Mouse (Mus musculus) forebrain, postnatal 0 days (tissue): ENCODE measurements around the gene Hoxb6. TPM values are rescaled to one million over a fixed set of nuclear protein-coding genes. Genes with fewer than 3 reads are reported as not detected.

Experiments used
- ATAC-seq: fragments of 200-750 bp; cut with Nextera tagmentation; 2 replicates; pipeline ENCODE4 v1.8.0; 2017; ENCODE audit warnings: mild to moderate bottlenecking, moderate library complexity
- DNase-seq: peaks from one replicate; pipeline ENCODE4 v3.0.0-alpha.2; 2015
- H3K27ac ChIP-seq: fragments of 300-500 bp; sonication (generic); 2 replicates; pipeline ENCODE4 v1.5.1; 2014; ENCODE audit warnings: low read depth, mild to moderate bottlenecking, antibody characterized with exemption, low read length, moderate library complexity, mixed read lengths
- H3K27me3 ChIP-seq: fragments of 300-500 bp; sonication (generic); 2 replicates; pipeline ENCODE4 v1.6.1; 2014; ENCODE audit warnings: mild to moderate bottlenecking, low read length, mixed read lengths; ENCODE audit not compliant: insufficient read depth
- H3K36me3 ChIP-seq: fragments of 300-500 bp; sonication (generic); 2 replicates; pipeline ENCODE4 v1.6.1; 2014; ENCODE audit warnings: mild to moderate bottlenecking, moderate library complexity; ENCODE audit not compliant: insufficient read depth
- H3K4me1 ChIP-seq: fragments of 300-500 bp; sonication (generic); 2 replicates; pipeline ENCODE4 v1.6.1; 2014; ENCODE audit warnings: antibody characterized with exemption; ENCODE audit not compliant: insufficient read depth
- H3K4me2 ChIP-seq: fragments of 300-500 bp; sonication (generic); 2 replicates; pipeline ENCODE4 v1.6.1; 2014; ENCODE audit warnings: low read depth, mild to moderate bottlenecking, moderate library complexity
- H3K4me3 ChIP-seq: fragments of 300-500 bp; sonication (generic); 2 replicates; pipeline ENCODE4 v1.5.1; 2014; ENCODE audit warnings: low read depth, low read length, mixed read lengths
- H3K9ac ChIP-seq: fragments of 300-500 bp; sonication (generic); 2 replicates; pipeline ENCODE4 v1.6.1; 2014; ENCODE audit warnings: mild to moderate bottlenecking
- H3K9me3 ChIP-seq: fragments of 300-500 bp; sonication (generic); 2 replicates; pipeline ENCODE4 v1.6.1; 2016; ENCODE audit warnings: low read length
- CTCF ChIP-seq: sonication (generic); IDR thresholded peaks from 2 replicates; pipeline ENCODE4 v1.5.1; 2016; ENCODE audit warnings: antibody characterized with exemption, control low read depth, low read depth
- WGBS: fragments of 180-500 bp; shearing (Covaris S2); extraction: QIAGEN DNeasy Blood & Tissue Kit; methylation state at CpG from one replicate; pipeline ENCODE4 v1.1.7; 2014; 5-methylcytosine and 5-hydroxymethylcytosine counted together
- polyA plus RNA-seq: library from polyadenylated mRNA; unstranded; fragments of >200 nt; fragmentation: Nextera tagmentation; extraction: Ambion mirVana; gene quantifications from 2 replicates; pipeline ENCODE4 v1.2.1, GENCODE M21; 2015
- total RNA-seq: library from RNA; depleted of rRNA; stranded (reverse); fragments of >200 nt; gene quantifications from 2 replicates; pipeline ENCODE4 v1.2.3, GENCODE M21; 2014

The Hoxb6 gene
- total and polyA plus RNA-seq, 2 experiments from 2014 or later, result not detected

DNA sequence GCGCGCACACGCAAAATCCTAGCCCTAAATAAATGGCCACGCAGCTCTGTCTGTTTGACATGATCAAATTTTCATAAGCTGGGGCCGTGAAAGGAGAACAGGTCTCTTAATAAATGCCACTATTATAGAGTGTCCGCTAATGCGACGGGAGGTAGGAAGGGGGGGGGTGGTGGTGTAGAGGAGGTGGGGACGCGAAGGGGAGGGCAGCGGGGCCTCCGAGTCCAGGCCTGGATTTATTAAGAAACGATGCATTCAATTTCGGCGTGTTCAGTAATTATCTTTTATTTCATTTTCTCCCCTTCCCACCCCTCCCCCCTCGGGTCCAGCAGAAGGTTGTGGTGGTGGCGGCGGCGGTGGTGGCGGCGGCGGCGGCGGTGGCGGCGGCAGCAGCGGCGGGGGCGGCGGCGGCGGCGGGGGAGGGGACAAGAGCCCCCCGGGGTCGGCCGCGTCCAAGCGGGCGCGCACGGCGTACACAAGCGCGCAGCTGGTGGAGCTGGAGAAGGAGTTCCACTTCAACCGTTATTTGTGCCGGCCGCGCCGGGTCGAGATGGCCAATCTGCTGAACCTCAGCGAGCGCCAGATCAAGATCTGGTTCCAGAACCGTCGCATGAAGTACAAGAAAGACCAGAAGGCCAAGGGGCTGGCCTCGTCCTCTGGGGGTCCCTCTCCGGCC lies 53.1 kb downstream of the Hoxb6 start:
- no peak for TF ChIP-seq CTCF
- Histone ChIP-seq H3K36me3 (no peaks in the 10 kb centered on the region), H3K27ac (no peak overlapping the region), H3K27me3 (peaks cover 91% of the 10 kb centered on the region), H3K9me3 (no peaks in the 10 kb centered on the region), H3K4me3 (no peak overlapping the region), H3K4me2 (no peak overlapping the region), H3K4me1 (no peaks in the 10 kb centered on the region), H3K9ac (no peak overlapping the region)
- ATAC-seq (no peak), DNase-seq (no peak)
- WGBS, result under 1% methylated on average over 39 of the region's 56 CpGs

DNA sequence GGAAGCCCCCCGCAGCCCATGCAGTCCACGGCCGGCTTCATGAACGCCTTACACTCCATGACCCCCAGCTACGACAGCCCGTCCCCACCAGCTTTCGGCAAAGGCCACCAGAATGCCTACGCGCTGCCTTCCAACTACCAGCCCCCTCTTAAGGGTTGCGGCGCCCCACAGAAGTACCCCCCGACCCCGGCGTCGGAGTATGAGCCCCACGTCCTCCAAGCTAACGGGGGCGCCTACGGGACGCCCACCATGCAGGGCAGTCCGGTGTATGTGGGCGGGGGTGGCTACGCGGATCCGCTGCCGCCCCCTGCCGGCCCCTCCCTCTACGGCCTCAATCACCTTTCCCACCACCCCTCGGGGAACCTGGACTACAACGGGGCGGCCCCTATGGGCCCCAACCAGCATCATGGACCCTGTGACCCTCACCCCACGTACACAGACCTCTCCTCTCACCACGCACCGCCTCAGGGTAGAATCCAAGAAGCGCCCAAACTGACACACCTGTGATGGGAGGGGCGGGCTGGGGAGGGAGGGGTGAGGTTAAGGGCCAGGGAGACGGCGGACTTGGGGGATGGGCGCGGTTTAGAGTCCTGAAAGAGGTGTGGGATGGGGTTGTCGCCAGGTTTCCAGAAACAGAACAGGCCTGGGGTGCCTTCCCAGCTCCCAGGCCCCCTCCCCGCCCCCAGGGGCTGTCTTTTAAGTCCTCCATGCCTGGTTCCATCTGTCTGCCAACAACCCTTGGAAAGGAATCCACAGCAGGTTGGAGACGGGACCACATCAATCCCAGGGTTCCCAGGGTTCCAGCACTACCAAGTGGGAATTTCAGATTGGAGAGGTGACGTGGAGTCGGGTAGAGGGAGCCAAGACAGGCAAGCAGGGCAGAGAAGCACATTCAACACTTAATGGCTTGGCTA lies 53.9 kb downstream of the Hoxb6 start:
- Histone ChIP-seq H3K36me3 (no peaks in the 10 kb centered on the region), H3K9me3 (no peaks in the 10 kb centered on the region), H3K4me3 (no peak overlapping the region), H3K27me3 (peaks cover 94% of the 10 kb centered on the region), H3K4me1 (no peaks in the 10 kb centered on the region), H3K4me2 (no peak overlapping the region), H3K9ac (no peak overlapping the region), H3K27ac (no peak overlapping the region)
- ATAC-seq, result no peak
- no peak for TF ChIP-seq CTCF
- 3% methylated on average over 44 of the region's 45 CpGs for WGBS
- no peak for DNase-seq

DNA sequence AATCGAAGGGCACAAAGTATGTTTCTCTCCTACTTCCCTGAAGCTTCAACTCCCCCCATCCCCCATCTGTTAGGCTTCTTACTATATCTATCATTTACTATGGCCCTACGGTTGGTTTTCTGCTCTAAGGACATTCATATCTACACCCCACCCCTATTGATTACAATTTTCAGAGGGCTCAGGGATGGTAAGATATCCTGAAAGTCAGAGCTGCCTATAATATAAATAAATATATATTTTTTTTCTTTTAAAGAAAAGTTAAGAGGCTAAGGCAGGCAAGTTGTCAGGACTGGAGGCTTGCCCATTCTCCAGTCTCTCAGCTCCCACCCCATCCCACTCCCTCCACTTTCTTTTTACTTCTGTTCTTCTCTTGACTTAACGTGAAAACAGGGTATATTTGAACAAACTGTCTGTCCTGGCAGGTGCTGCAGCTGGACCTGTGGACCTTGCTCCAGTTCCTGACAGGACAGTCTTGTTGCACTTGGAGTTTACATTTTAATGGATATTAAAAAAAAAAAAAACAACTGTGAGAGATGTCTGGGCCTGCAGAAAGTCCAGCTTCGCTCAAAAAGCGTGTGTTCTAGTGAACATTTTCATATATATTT lies 54.7 kb downstream of the Hoxb6 start:
- Histone ChIP-seq H3K27ac (no peak overlapping the region), H3K9ac (no peak overlapping the region), H3K27me3 (peaks cover 95% of the 10 kb centered on the region), H3K4me2 (no peak overlapping the region), H3K36me3 (no peaks in the 10 kb centered on the region), H3K4me1 (no peaks in the 10 kb centered on the region), H3K9me3 (no peaks in the 10 kb centered on the region), H3K4me3 (no peak overlapping the region)
- ATAC-seq (no peak), DNase-seq (no peak)
- 9% methylated on average over 5 of the region's 5 CpGs for WGBS
- TF ChIP-seq CTCF, result no peak

DNA sequence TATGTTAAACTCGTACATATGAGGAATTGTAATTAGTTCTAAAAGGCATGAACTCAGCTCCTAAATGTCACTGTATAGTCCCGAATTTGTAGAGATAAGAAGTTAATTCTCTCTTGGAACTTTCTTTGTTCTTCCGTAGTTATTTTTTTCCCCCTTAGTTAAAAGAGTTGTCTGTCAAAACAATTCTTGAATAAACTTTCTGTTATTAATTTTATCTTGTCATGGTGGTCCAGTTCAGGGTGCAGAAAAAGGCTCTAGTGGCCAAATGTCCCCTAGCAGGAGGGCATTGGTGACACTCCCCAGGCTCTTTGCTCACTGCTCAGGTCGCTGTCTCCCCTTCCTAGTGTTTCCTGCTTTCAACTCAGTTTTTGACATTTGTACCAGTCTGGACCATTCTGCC lies 55.4 kb downstream of the Hoxb6 start:
- Histone ChIP-seq H3K9ac (no peak overlapping the region), H3K4me1 (no peaks in the 10 kb centered on the region), H3K9me3 (no peaks in the 10 kb centered on the region), H3K36me3 (no peaks in the 10 kb centered on the region), H3K4me2 (no peak overlapping the region), H3K27ac (no peak overlapping the region), H3K4me3 (no peak overlapping the region), H3K27me3 (peaks cover 95% of the 10 kb centered on the region)
- no peak for TF ChIP-seq CTCF
- 6% methylated on average over 4 of the region's 4 CpGs for WGBS
- DNase-seq, result no peak
- ATAC-seq, result no peak

DNA sequence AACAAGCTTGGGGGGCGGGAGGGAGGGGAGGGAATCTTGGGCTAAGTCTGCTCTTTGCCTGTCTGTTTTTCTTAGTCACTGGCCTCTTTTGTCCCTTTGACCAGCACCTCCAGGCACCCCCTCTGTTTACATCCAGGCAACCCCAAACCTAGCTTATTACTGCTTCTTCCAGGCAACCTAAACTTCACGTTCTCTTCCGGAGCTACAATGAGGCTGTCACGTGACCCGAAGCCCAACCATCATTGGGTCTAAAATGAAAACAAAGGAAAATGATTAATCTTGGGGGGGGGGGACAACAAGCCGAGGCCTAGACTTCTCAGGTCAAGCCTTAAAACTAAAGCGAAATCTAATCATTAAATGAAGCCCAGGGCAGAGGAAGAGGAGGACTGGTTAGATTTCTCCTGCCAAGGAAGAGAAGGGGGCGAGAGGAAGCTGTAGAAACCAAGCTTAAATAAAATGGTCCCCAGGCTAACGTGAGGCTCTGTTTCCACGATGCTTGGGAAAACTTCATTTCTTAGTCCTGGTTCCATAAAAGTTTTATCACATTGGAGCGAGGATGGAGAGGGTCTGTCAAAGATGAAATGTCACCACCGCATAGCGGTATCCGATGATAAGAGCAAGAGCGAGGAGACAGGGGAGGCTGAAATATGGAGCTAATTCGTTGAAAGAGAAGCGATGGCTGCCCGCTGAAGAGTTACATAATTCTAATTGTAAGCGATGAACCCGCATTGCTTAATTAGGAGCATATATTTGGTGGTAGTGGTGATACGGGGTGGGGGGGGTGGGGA lies 56.1 kb downstream of the Hoxb6 start:
- TF ChIP-seq CTCF, result no peak
- no peak overlapping the region for H3K4me2 ChIP-seq
- no peak overlapping the region for H3K9ac ChIP-seq
- H3K4me3 ChIP-seq, result no peak overlapping the region
- H3K27ac ChIP-seq, result no peak overlapping the region
- H3K9me3 ChIP-seq, result no peaks in the 10 kb centered on the region
- DNase-seq (no peak), ATAC-seq (no peak)
- H3K4me1 ChIP-seq, result no peaks in the 10 kb centered on the region
- 2% methylated on average over 21 of the region's 21 CpGs for WGBS
- H3K36me3 ChIP-seq, result no peaks in the 10 kb centered on the region
- H3K27me3 ChIP-seq, result peaks cover 97% of the 10 kb centered on the region

DNA sequence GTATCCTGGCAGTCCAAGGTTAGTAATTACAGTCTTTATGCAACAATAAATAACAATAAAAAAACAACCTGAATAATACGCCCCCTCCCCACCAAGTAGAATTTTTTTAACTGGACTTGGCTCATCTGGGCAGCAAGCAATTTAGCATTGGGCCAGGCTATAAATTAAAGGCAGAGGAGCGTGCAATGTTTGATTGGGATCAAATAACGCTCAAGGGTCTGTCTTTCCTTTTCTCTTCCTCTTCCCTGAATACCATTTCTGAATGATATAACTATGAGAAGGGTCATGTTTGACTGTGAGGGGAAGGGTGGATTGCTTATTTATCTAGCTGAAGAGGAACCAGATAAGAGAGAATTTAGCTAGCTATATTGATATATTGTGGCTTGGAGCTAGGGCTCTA lies 56.7 kb downstream of the Hoxb6 start:
- no peak for TF ChIP-seq CTCF
- Histone ChIP-seq H3K27ac (no peak overlapping the region), H3K9ac (no peak overlapping the region), H3K36me3 (no peaks in the 10 kb centered on the region), H3K4me1 (no peaks in the 10 kb centered on the region), H3K27me3 (peaks cover 95% of the 10 kb centered on the region), H3K4me3 (no peak overlapping the region), H3K4me2 (no peak overlapping the region), H3K9me3 (no peaks in the 10 kb centered on the region)
- WGBS, result 15% methylated on average over 3 of the region's 3 CpGs
- DNase-seq (no peak), ATAC-seq (no peak)
